Mouse (Mus musculus) layer of hippocampus, adult 11-12 months (tissue): ENCODE measurements around the gene Zfy2.

ENCODE experiments used
- DNase-seq: peaks from one replicate; pipeline ENCODE4 v3.0.0; 2022; ENCODE audit warnings: low spot score

Gene Zfy2

GRCm38 (mm10) chrY:2170309-2170708 lies at the start of gene Zfy2:
Zfy2 (minus strand) TSS chrY:2170409.
- DNase-seq, result no peak
